Mouse (Mus musculus) kidney, postnatal 0 days (tissue): ENCODE results near the gene Il17rd. TPM values are rescaled to one million over a fixed set of nuclear protein-coding genes. Genes with fewer than 3 reads are reported as not detected.

Experiments
- ATAC-seq: fragments of 200-750 bp; cut with Nextera tagmentation; replicated peaks from 2 replicates; pipeline ENCODE4 v1.8.0; 2017; ENCODE audit warnings: low read depth, moderate number of reproducible peaks, moderate TSS enrichment, moderate library complexity; ENCODE audit not compliant: low FRiP score
- DNase-seq: peaks from one replicate; pipeline ENCODE4 v3.0.0-alpha.2; 2016; ENCODE audit warnings: low spot score
- H3K27ac ChIP-seq: fragments of 300-500 bp; sonication (generic); 2 replicates; pipeline ENCODE4 v1.5.1; 2014; ENCODE audit warnings: mild to moderate bottlenecking
- H3K27me3 ChIP-seq: fragments of 300-500 bp; sonication (generic); 2 replicates; pipeline ENCODE4 v1.6.1; 2014; ENCODE audit warnings: low read length, mixed read lengths; ENCODE audit not compliant: insufficient read depth
- H3K36me3 ChIP-seq: fragments of 300-500 bp; sonication (generic); 2 replicates; pipeline ENCODE4 v1.6.1; 2014; ENCODE audit warnings: low read length, mixed read lengths; ENCODE audit not compliant: insufficient read depth
- H3K4me1 ChIP-seq: fragments of 300-500 bp; sonication (generic); replicated peaks from 2 replicates; pipeline ENCODE4 v1.6.1; 2014; ENCODE audit warnings: antibody characterized with exemption, low read length, mixed read lengths; ENCODE audit not compliant: insufficient read depth
- H3K4me2 ChIP-seq: fragments of 300-500 bp; sonication (generic); 2 replicates; pipeline ENCODE4 v1.6.1; 2014; ENCODE audit warnings: mild to moderate bottlenecking, low read length, moderate library complexity, mixed read lengths
- H3K4me3 ChIP-seq: fragments of 300-500 bp; sonication (generic); replicated peaks from 2 replicates; pipeline ENCODE4 v1.5.1; 2014; ENCODE audit warnings: low read depth, low read length
- H3K9ac ChIP-seq: fragments of 300-500 bp; sonication (generic); 2 replicates; pipeline ENCODE4 v1.6.1; 2014; ENCODE audit warnings: low read depth, low read length
- H3K9me3 ChIP-seq: fragments of 300-500 bp; sonication (generic); replicated peaks from 2 replicates; pipeline ENCODE4 v1.6.1; 2016; ENCODE audit warnings: low read length, inconsistent platforms, mixed read lengths
- CTCF ChIP-seq: IDR thresholded peaks from 2 replicates; pipeline ENCODE4 v1.5.1; 2016; ENCODE audit warnings: antibody characterized with exemption, low read depth, mild to moderate bottlenecking, moderate library complexity
- WGBS: fragments of 180-500 bp; shearing (Covaris S2); extraction: QIAGEN DNeasy Blood & Tissue Kit; methylation state at CpG from one replicate; pipeline ENCODE4 v1.1.7; 2014; 5-methylcytosine and 5-hydroxymethylcytosine counted together
- polyA plus RNA-seq: library from polyadenylated mRNA; unstranded; fragments of >200 nt; fragmentation: Nextera tagmentation; extraction: Ambion mirVana; gene quantifications from 2 replicates; pipeline ENCODE4 v1.2.1, GENCODE M21; 2015

Il17rd gene
- polyA plus RNA-seq, 1 experiment from 2014 or later: 3.9 TPM

DNA sequence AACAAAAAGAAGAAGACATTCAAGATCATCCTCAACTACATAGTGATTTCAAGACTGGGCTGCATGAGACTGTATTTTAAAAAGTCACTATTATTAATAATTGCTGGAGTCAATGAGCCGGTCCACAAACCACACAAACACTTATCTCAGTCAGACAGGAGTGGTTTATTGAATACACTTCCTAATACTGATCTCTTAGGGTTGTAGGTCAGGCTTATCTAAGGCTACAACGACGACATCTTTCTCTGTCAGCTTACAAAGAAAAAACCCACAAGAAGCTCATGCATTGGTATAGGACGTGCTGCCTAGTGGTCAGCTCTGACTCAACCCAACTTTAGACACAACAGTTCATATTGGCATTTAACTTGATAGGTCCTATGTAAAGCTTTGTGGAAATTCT, 14.1 kb upstream of the Il17rd start:
- H3K27me3 ChIP-seq: no peaks in the 10 kb centered on the region
- H3K4me3 ChIP-seq: no peak overlapping the region
- 85% methylated on average over 4 of the region's 4 CpGs for WGBS
- no peak overlapping the region for H3K4me2 ChIP-seq
- DNase-seq: no peak
- no peak for ATAC-seq
- H3K27ac ChIP-seq: no peak overlapping the region
- H3K9ac ChIP-seq: no peak overlapping the region
- H3K36me3 ChIP-seq: no peaks in the 10 kb centered on the region
- H3K9me3 ChIP-seq: no peaks in the 10 kb centered on the region
- TF ChIP-seq CTCF: no peak
- H3K4me1 ChIP-seq: no peaks in the 10 kb centered on the region

DNA sequence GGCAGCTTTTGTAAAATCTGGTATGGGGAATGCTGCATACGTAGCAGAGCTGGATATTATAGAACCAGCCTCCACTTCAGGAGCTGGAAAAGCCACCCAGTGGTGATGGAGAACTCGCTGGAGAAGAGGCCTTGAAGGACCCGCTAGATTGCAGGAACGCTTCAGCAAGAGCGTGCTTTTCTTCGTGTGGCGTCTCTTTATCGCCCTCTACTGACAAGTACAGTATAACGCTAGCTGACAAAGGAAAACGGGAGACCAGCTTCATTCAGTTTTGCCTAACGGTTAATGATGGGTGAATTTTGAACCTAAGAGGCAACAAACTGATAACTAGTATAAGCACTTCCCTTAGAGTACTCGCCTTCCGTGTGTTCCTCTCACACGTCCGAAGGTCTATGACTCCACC, 9.0 kb upstream of the Il17rd start:
- DNase-seq (peak; percentile 96), ATAC-seq (peak; percentile 49; the same call in 1 of the 2 replicates)
- H3K9ac ChIP-seq: no peak overlapping the region
- no peak overlapping the region for H3K27ac ChIP-seq
- H3K4me3 ChIP-seq: no peak overlapping the region
- H3K36me3 ChIP-seq: no peaks in the 10 kb centered on the region
- no peaks in the 10 kb centered on the region for H3K9me3 ChIP-seq
- H3K27me3 ChIP-seq: no peaks in the 10 kb centered on the region
- WGBS: 2% methylated on average over 15 of the region's 15 CpGs
- TF ChIP-seq CTCF: peak; percentile 86
- no peak overlapping the region for H3K4me2 ChIP-seq
- no peaks in the 10 kb centered on the region for H3K4me1 ChIP-seq

DNA sequence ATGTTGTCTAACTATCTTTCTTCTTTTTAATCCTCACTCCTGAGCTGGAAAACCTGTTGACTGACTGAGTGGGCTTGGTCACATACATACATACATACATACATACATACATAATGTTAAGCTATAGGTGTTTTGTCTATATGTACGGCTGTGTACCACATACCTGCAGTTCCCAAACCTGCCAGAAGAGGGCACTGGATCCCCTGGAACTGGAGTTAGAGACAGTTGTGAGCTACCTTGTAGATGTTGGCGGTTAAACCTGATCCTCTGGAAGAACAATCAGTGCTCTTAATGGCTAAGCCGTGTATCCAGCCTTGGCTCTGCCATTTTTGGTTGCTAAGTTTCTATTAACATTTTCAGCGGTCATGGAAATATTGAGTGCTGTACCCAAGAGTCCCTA, 7.6 kb upstream of the Il17rd start:
- H3K4me2 ChIP-seq: no peak overlapping the region
- no peaks in the 10 kb centered on the region for H3K4me1 ChIP-seq
- H3K4me3 ChIP-seq: no peak overlapping the region
- peak; percentile 97 for TF ChIP-seq CTCF
- H3K9ac ChIP-seq: no peak overlapping the region
- H3K27me3 ChIP-seq: no peaks in the 10 kb centered on the region
- no peaks in the 10 kb centered on the region for H3K9me3 ChIP-seq
- peak; percentile 78 for DNase-seq
- H3K36me3 ChIP-seq: no peaks in the 10 kb centered on the region
- no peak overlapping the region for H3K27ac ChIP-seq
- peak; percentile 76 for ATAC-seq
- WGBS: 23% methylated on average over 4 of the region's 4 CpGs

DNA sequence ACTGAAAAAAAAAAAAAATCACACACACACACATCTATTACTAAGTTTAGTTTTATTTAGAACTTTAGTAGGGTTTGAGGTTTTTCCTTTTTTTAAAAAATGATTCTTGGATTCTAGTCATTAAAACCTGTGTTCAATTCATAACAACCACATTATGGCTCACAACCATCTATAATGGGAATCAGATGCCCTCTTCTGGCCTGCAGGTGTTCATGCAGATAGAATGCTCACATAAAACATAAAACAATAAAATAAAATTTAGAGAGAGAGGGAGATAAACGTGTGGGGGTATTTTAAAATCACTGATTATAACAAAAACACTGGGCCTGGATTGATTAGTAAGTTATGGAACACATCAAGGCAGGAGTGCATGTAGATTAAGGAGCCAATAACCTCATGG, 1.2 kb upstream of the Il17rd start:
- Histone ChIP-seq H3K27ac (no peak overlapping the region), H3K9me3 (no peaks in the 10 kb centered on the region), H3K36me3 (no peaks in the 10 kb centered on the region), H3K4me3 (no peak overlapping the region), H3K4me2 (no peak overlapping the region), H3K27me3 (no peaks in the 10 kb centered on the region), H3K9ac (no peak overlapping the region), H3K4me1 (0 out of 2 replicates have a peak, but pooled peaks cover 3% of the 10 kb centered on the region)
- WGBS: 68% methylated on average over 1 of the region's 1 CpGs
- DNase-seq (no peak), ATAC-seq (no peak)
- peak; percentile 44 for TF ChIP-seq CTCF

DNA sequence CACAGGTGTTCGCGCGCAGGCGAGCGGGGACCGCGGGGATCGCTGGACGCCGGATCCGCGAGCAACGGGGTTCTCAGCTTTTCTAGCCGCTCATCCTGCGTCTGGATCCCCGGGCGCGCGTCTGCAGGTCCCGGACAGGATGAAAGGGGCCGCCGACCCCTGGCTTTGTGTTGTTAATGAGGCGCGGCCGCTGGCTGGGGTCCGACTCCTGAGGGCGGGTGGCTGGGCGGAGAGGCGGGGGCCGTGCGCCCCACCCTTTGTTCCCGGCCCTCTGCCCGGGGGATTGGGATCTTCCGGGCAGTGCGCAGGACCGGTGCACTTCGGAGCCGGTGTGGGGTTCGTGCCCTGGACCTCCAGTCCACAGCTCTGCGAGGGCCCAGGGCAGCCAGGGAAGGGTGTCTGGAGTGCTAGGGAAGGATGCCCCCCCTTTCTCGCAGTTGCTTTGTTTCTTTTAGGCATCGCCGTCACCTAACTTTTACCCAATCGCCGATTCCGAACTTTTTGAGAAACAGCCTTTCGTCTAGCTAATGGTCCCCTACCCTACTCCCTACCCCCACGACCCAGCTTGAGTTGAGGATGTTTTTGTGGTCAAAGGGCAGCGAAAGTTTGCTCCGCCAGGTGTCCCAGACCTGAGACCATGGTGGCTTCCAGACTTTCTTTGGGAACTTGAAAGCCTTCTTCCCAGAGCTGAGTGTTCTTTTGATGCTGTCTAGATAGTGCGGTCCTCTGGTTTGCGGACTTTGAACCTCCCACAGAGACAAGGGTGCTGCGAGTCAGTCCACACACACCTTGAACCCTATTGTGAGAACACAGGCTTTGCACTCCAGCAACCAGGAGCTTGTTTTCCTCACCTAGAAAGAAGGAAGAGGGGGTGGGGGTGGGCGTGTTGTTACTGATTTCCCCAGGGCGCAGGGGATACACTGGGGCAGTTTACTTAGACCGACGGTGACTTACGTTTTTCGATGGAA, 824 bp downstream of the Il17rd start:
- Histone ChIP-seq H3K4me3 (peak overlapping the region; percentile 92), H3K9me3 (no peaks in the 10 kb centered on the region), H3K4me1 (peaks cover 22% of the 10 kb centered on the region), H3K27ac (peak overlapping the region; percentile 87), H3K9ac (peak overlapping the region; percentile 85), H3K27me3 (no peaks in the 10 kb centered on the region), H3K4me2 (peak overlapping the region; percentile 98), H3K36me3 (no peaks in the 10 kb centered on the region)
- ATAC-seq (peak; percentile 42; the same call in 1 of the 2 replicates), DNase-seq (peak; percentile 42)
- 1% methylated on average over 55 of the region's 59 CpGs for WGBS
- no peak for TF ChIP-seq CTCF

DNA sequence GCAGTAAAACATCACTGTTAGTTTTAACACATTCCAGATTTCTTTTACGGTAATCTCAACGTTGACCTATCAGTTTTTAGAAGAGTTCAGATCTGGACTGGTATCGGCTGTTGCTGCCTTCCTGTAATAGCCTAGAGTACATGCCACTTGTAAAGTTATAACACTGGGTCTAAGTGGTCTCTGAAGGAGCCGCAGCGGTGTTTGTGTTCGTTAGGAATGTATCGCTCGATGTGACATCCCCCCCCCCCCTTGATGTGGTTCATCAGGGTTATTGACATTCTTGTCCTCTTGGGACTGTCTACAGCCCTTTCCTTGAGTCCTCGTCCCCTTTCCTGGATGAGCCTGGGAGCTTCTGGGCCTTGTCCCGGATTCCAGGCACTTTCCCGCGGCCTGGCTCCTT, 1.7 kb downstream of the Il17rd start:
- no peak overlapping the region for H3K27ac ChIP-seq
- 28% methylated on average over 12 of the region's 12 CpGs for WGBS
- no peak for TF ChIP-seq CTCF
- H3K4me2 ChIP-seq: peak overlapping the region; percentile 98
- peaks cover 29% of the 10 kb centered on the region for H3K4me1 ChIP-seq
- H3K9me3 ChIP-seq: no peaks in the 10 kb centered on the region
- H3K27me3 ChIP-seq: no peaks in the 10 kb centered on the region
- no peaks in the 10 kb centered on the region for H3K36me3 ChIP-seq
- peak; percentile 32 for DNase-seq
- peak overlapping the region; percentile 92 for H3K4me3 ChIP-seq
- ATAC-seq: no peak
- peak overlapping the region; percentile 85; the same call in 1 of the 2 replicates for H3K9ac ChIP-seq
